Mouse (Mus musculus) CH12.LX (cell line): ENCODE data around the gene Dnttip2. TPM values are rescaled to one million over a fixed set of nuclear protein-coding genes. Genes with fewer than 3 reads are reported as not detected.
A peak's percentile ranks its signal among the peaks of the same experiment; 100 is the strongest.

Experiments
- DNase-seq: peaks from one replicate; pipeline ENCODE4 v3.0.0-alpha.2; 2013; ENCODE audit errors: extremely low read depth
- H3K27ac ChIP-seq: 2 replicates; pipeline ENCODE4 v1.5.1; 2012; ENCODE audit warnings: low read depth, mild to moderate bottlenecking, control low read depth, moderate library complexity; ENCODE audit not compliant: insufficient read depth
- H3K27me3 ChIP-seq: replicated peaks from 2 replicates; pipeline ENCODE3; 2012; ENCODE audit warnings: inconsistent platforms
- H3K36me3 ChIP-seq, 2 experiments: replicated peaks in 1 of 2; 2 replicates each; pipeline versions ENCODE3 to v1.6.1; 2012; ENCODE audit warnings: inconsistent platforms in 1 of 2, low read length in 1 of 2, mild to moderate bottlenecking in 1 of 2, mixed read lengths in 1 of 2, moderate library complexity in 1 of 2; ENCODE audit not compliant: control insufficient read depth in 1 of 2, insufficient read depth in 1 of 2
- H3K4me1 ChIP-seq, 2 experiments: 2 replicates each; pipeline ENCODE4 v1.6.1; 2012; ENCODE audit warnings: inconsistent platforms in 1 of 2, moderate library complexity in 1 of 2; ENCODE audit not compliant: insufficient read depth in 2 of 2, control insufficient read depth in 1 of 2
- H3K4me2 ChIP-seq: 2 replicates; pipeline ENCODE4 v1.6.1; 2012; ENCODE audit warnings: low read depth, mild to moderate bottlenecking, control low read depth; ENCODE audit not compliant: poor library complexity, insufficient read depth, severe bottlenecking
- H3K4me3 ChIP-seq, 3 experiments: fragments of 150-350 bp in 1 of 3; sonication (generic) in 1 of 3; replicated peaks in 1 of 3; 2 replicates each; pipeline versions ENCODE3 to v1.5.1; 2011 to 2012; ENCODE audit warnings: low read depth in 2 of 3, low read length in 2 of 3, mild to moderate bottlenecking in 2 of 3, moderate library complexity in 2 of 3, control low read depth in 1 of 3, improper control_type of control experiment in 1 of 3, inconsistent platforms in 1 of 3, mixed read lengths in 1 of 3; ENCODE audit not compliant: poor library complexity in 1 of 3
- H3K79me2 ChIP-seq: replicated peaks from 2 replicates; pipeline ENCODE4 v1.6.1; 2012; ENCODE audit warnings: mild to moderate bottlenecking, moderate library complexity; ENCODE audit not compliant: control insufficient read depth, poor library complexity, insufficient read depth, severe bottlenecking; ENCODE audit errors: extremely low read depth
- H3K9ac ChIP-seq: 2 replicates; pipeline ENCODE4 v1.6.1; 2012; ENCODE audit warnings: low read depth, mild to moderate bottlenecking, control low read depth, moderate library complexity; ENCODE audit not compliant: insufficient read depth
- H3K9me3 ChIP-seq: replicated peaks from 2 replicates; pipeline ENCODE3; 2012; ENCODE audit warnings: low read length, inconsistent platforms, mixed read lengths
- BHLHE40 ChIP-seq: IDR thresholded peaks from 2 replicates; pipeline ENCODE4 v1.6.1; 2011; ENCODE audit warnings: mild to moderate bottlenecking, low read depth, low read length, improper control_type of control experiment
- CTCF ChIP-seq, 2 experiments: IDR thresholded peaks in 1 of 2; conservative IDR thresholded peaks in 1 of 2; 2 replicates each; pipeline ENCODE4 v1.5.1; 2011 to 2012; ENCODE audit warnings: low read depth in 2 of 2, low read length in 2 of 2, improper control_type of control experiment in 1 of 2, inconsistent platforms in 1 of 2, mild to moderate bottlenecking in 1 of 2, moderate library complexity in 1 of 2
- E2F4 ChIP-seq: IDR thresholded peaks from 2 replicates; pipeline ENCODE4 v1.6.1; 2011; ENCODE audit warnings: low read depth, low read length, improper control_type of control experiment; ENCODE audit not compliant: insufficient replicate concordance
- EP300 ChIP-seq: IDR thresholded peaks from 2 replicates; pipeline ENCODE4 v1.6.1; 2011; ENCODE audit warnings: low read length, improper control_type of control experiment
- GABPA ChIP-seq: IDR thresholded peaks from 2 replicates; pipeline ENCODE4 v1.6.1; 2012; ENCODE audit warnings: low read depth, low read length, improper control_type of control experiment, inconsistent platforms; ENCODE audit not compliant: insufficient replicate concordance
- IRF4 ChIP-seq: IDR thresholded peaks from 2 replicates; pipeline ENCODE4 v1.6.1; 2014; ENCODE audit warnings: low read depth, mild to moderate bottlenecking, inconsistent platforms, low read length, improper control_type of control experiment
- JUN ChIP-seq: IDR thresholded peaks from 2 replicates; pipeline ENCODE4 v1.6.1; 2011; ENCODE audit warnings: low read depth, mild to moderate bottlenecking, low read length, improper control_type of control experiment, moderate library complexity; ENCODE audit not compliant: insufficient read depth
- JUND ChIP-seq: conservative IDR thresholded peaks from 2 replicates; pipeline ENCODE4 v1.6.1; 2011; ENCODE audit warnings: low read depth, low read length, improper control_type of control experiment
- MAX ChIP-seq: IDR thresholded peaks from 2 replicates; pipeline ENCODE4 v1.6.1; 2011; ENCODE audit warnings: low read length, improper control_type of control experiment
- MXI1 ChIP-seq: IDR thresholded peaks from 2 replicates; pipeline ENCODE4 v1.6.1; 2011; ENCODE audit warnings: mild to moderate bottlenecking, low read depth, low read length, improper control_type of control experiment
- MYC ChIP-seq: IDR thresholded peaks from 2 replicates; pipeline ENCODE4 v1.6.1; 2011; ENCODE audit warnings: low read depth, mild to moderate bottlenecking, improper control_type of control experiment, low read length
- NRF1 ChIP-seq: IDR thresholded peaks from 2 replicates; pipeline ENCODE4 v1.6.1; 2014; ENCODE audit warnings: low read depth, mild to moderate bottlenecking, inconsistent platforms, low read length, improper control_type of control experiment, moderate library complexity
- POLR2AphosphoS2 ChIP-seq: IDR thresholded peaks from 2 replicates; pipeline ENCODE4 v1.6.1; 2011; ENCODE audit warnings: low read depth, low read length, improper control_type of control experiment
- RCOR1 ChIP-seq: conservative IDR thresholded peaks from 2 replicates; pipeline ENCODE4 v1.6.1; 2012; ENCODE audit warnings: low read depth, mild to moderate bottlenecking, inconsistent platforms, low read length, improper control_type of control experiment
- SIN3A ChIP-seq: IDR thresholded peaks from 2 replicates; pipeline ENCODE4 v1.6.1; 2012; ENCODE audit warnings: low read length, improper control_type of control experiment, inconsistent platforms
- TCF12 ChIP-seq: IDR thresholded peaks from 2 replicates; pipeline ENCODE4 v1.6.1; 2014; ENCODE audit warnings: low read depth, mild to moderate bottlenecking, inconsistent platforms, low read length, improper control_type of control experiment
- USF1 ChIP-seq: IDR thresholded peaks from 2 replicates; pipeline ENCODE4 v1.6.1; 2014; ENCODE audit warnings: low read depth, mild to moderate bottlenecking, inconsistent platforms, low read length, improper control_type of control experiment
- USF2 ChIP-seq: conservative IDR thresholded peaks from 2 replicates; pipeline ENCODE4 v1.6.1; 2011; ENCODE audit warnings: low read depth, low read length, improper control_type of control experiment
- ZC3H11A ChIP-seq: IDR thresholded peaks from 2 replicates; pipeline ENCODE4 v1.6.1; 2012; ENCODE audit warnings: low read depth, mild to moderate bottlenecking, inconsistent platforms, low read length, improper control_type of control experiment
- ZKSCAN1 ChIP-seq: IDR thresholded peaks from 2 replicates; pipeline ENCODE4 v1.6.1; 2012; ENCODE audit warnings: low read depth, inconsistent platforms, low read length, improper control_type of control experiment, borderline replicate concordance
- ZNF384 ChIP-seq: IDR thresholded peaks from 2 replicates; pipeline ENCODE4 v1.6.1; 2012; ENCODE audit warnings: low read depth, low read length, improper control_type of control experiment, inconsistent platforms
- dilution Hi-C: fragments of 300-500 bp; cut with MboI; formaldehyde crosslinking; loops from 2 replicates; pipeline ENCODE4 v1.14.3; 2020; ENCODE audit warnings: low sequenced_read_pairs; ENCODE audit not compliant: extremely low pct_unique_long_range_greater_than_20kb, extremely low pct_ligation_motif_present
- in situ Hi-C: fragments of 300-500 bp; cut with MboI; formaldehyde crosslinking; loops from 3 replicates; pipeline ENCODE4 v1.14.3; 2019; ENCODE audit warnings: low sequenced_read_pairs, low pct_ligation_motif_present, low pct_unique_long_range_greater_than_20kb, mixed read lengths
- polyA plus RNA-seq: library from polyadenylated mRNA; unstranded; fragments of >175 nt; gene quantifications from 2 replicates; pipeline ENCODE4 v1.2.1, GENCODE M21; 2012; ENCODE audit warnings: low read depth; ENCODE audit not compliant: insufficient read length
- total RNA-seq, 2 experiments: library from RNA; depleted of rRNA; stranded (reverse); fragments of 300-350 nt in 1 of 2; fragments of >200 nt in 1 of 2; gene quantifications; 2 replicates each; pipeline ENCODE4 v1.2.3; 2012 to 2014

Dnttip2 gene
- total and polyA plus RNA-seq, 3 experiments, result 41.9 to 141 (median 65.2) TPM

GRCm38 (mm10) chr3:122333493-122333892 is 59.3 kb downstream of the Dnttip2 start (continued):
- TF ChIP-seq ZC3H11A (no peak), MAX (no peak), RCOR1 (0 out of 2 replicates have a peak, but pooled peaks have one; percentile 21), SIN3A (peak; percentile 45; the same call in 1 of the 2 replicates), ZKSCAN1 (no peak), MYC (no peak), IRF4 (peak; percentile 46; the same call in 1 of the 2 replicates), NRF1 (no peak), POLR2AphosphoS2 (no peak), MXI1 (no peak), CTCF (conservative IDR thresholded peaks at IDR 0.05 in 1 of 2, IDR thresholded peaks at IDR 0.05 in 1 of 2; ENCODE audit: low read depth in 2 of 2, low read length in 2 of 2) (no peak), E2F4 (no peak), JUN (no peak), BHLHE40 (peak; percentile 35; the same call in 1 of the 2 replicates), GABPA (no peak), ZNF384 (peak; percentile 72), USF2 (no peak), USF1 (no peak), JUND (no peak; the same call in 1 of the 2 replicates)

DNA sequence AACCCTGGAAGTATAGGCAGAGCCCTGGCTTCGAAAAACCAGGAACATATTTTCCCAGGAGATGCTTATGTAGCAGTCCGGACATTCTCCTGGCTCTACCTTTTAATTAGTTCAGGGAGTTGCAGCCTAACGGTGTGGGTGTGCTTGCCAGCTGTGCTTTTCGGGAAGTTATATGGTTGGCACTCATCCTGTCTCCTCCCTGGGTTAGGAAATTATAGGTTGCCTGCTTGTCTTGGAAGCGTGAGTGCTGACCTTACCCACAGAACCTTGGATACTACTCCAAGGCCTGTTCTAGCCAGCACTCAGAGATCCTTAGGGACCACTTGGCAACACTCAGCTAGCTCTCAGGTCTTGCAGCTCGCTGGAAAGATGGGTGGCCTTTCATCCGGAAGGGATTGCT is 59.7 kb downstream of the Dnttip2 start:
- no peak overlapping the region for H3K9ac ChIP-seq
- peak overlapping the region; percentile 77 for H3K4me2 ChIP-seq
- DNase-seq, result no peak
- no peak for TF ChIP-seq ZNF384
- TF ChIP-seq CTCF (conservative IDR thresholded peaks at IDR 0.05 in 1 of 2, IDR thresholded peaks at IDR 0.05 in 1 of 2; ENCODE audit: low read depth in 2 of 2, low read length in 2 of 2), result no peak
- in situ Hi-C loops (no loop called here), dilution Hi-C loops (no loop called here)
- H3K27me3 ChIP-seq, result peaks cover 5% of the 10 kb centered on the region
- H3K27ac ChIP-seq, result no peak overlapping the region
- H3K4me1 ChIP-seq, result peaks cover 11 to 52% of the 10 kb centered on the region in 2 experiments
- H3K9me3 ChIP-seq, result no peaks in the 10 kb centered on the region
- H3K36me3 ChIP-seq, result no peaks in the 10 kb centered on the region
- H3K79me2 ChIP-seq, result no peaks in the 10 kb centered on the region
- H3K4me3 ChIP-seq, result no peak overlapping the region

DNA sequence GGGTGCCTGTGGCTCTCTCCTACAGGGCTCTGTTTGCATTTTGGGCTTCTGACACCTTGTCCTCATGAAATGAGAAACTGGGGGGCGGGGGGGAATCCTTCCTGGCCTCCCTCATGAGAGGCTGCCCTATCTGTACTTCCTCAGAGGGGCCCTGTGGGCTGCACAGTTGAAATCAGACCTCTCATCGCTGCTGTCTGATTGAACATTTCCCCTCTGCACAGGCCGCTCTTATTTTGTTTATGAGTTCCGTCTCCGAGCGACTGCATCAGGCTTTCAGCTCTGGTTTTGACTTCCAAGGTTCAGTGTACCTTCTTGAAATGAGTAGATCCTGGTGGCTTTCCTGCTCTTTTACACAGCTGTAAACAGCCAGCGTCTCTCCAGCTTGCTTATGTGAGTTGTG is 60.2 kb downstream of the Dnttip2 start:
- peaks cover 5% of the 10 kb centered on the region for H3K27me3 ChIP-seq
- dilution Hi-C loops, result no loop called here

More for the DNA sequence above, 60.2 kb downstream of the Dnttip2 start:
- 0 out of 2 replicates have a peak, but pooled peaks have one; percentile 44 for TF ChIP-seq EP300
- TF ChIP-seq TCF12, result 0 out of 2 replicates have a peak, but pooled peaks have one; percentile 18
- peak; percentile 54; the same call in 1 of the 2 replicates for TF ChIP-seq IRF4
- no peak for TF ChIP-seq MYC
- Histone ChIP-seq H3K9me3 (no peaks in the 10 kb centered on the region), H3K4me2 (peak overlapping the region; percentile 77), H3K36me3 (no peaks in the 10 kb centered on the region), H3K9ac (no peak overlapping the region), H3K4me1 (peaks cover 11 to 55% of the 10 kb centered on the region in 2 experiments), H3K27ac (no peak overlapping the region), H3K4me3 (no peak overlapping the region), H3K79me2 (no peaks in the 10 kb centered on the region)
- in situ Hi-C loops, result no loop called here
- DNase-seq, result peak; percentile 38
